Comparison of ENCODE assay signal across 8 mouse cellular contexts in genomic region chr1:74506471-74506881, GRCm38 (mm10). TPM values are rescaled to one million over a fixed set of nuclear protein-coding genes. Genes with fewer than 3 reads are reported as not detected.
DNase-seq lines count a peak whose midpoint lies in the region; ATAC-seq and TF ChIP-seq lines count a peak whose summit lies in the region.

No protein-coding gene starts in this region.

- no peaks in the 10 kb centered on the region for H3K9me3 ChIP-seq in embryonic facial prominence, embryonic 12.5 days
- H3K9me3 ChIP-seq in hindbrain, embryonic 13.5 days = no peaks in the 10 kb centered on the region
- no peaks in the 10 kb centered on the region for H3K9me3 ChIP-seq in liver, embryonic 15.5 days (replicated peaks)

- H3K4me3 ChIP-seq in embryonic facial prominence, embryonic 12.5 days = peak overlapping the region; percentile 76
- H3K4me3 ChIP-seq in hindbrain, embryonic 13.5 days = peak overlapping the region; percentile 92
- H3K4me3 ChIP-seq in liver, embryonic 15.5 days (replicated peaks) = peak overlapping the region; percentile 92
- peak overlapping the region; percentile 69 for H3K4me3 ChIP-seq in olfactory bulb, adult 2 months (ENCODE audit: insufficient read depth, low read depth, low read length)

- TF ChIP-seq CTCF in olfactory bulb, adult 2 months (IDR thresholded peaks at IDR 0.05; ENCODE audit: insufficient read depth, low read depth, low read length) = no peak

- no peaks in the 10 kb centered on the region for H3K36me3 ChIP-seq in embryonic facial prominence, embryonic 12.5 days
- no peaks in the 10 kb centered on the region for H3K36me3 ChIP-seq in hindbrain, embryonic 13.5 days
- peaks cover 17% of the 10 kb centered on the region for H3K36me3 ChIP-seq in liver, embryonic 15.5 days (replicated peaks)

- under 1% methylated on average over 34 of the region's 34 CpGs for WGBS in embryonic facial prominence, embryonic 12.5 days
- WGBS in hindbrain, embryonic 13.5 days = 0% methylated on average over 30 of the region's 34 CpGs
- WGBS in liver, embryonic 15.5 days (ENCODE audit: insufficient replicate concordance) = under 1% methylated on average over 34 of the region's 34 CpGs
- WGBS in olfactory bulb, adult 2 months = under 1% methylated on average over 34 of the region's 34 CpGs

- peak overlapping the region; percentile 78 for H3K4me2 ChIP-seq in embryonic facial prominence, embryonic 12.5 days (replicated peaks)
- peak overlapping the region; percentile 90 for H3K4me2 ChIP-seq in hindbrain, embryonic 13.5 days
- H3K4me2 ChIP-seq in liver, embryonic 15.5 days = peak overlapping the region; percentile 89

- H3K9ac ChIP-seq in embryonic facial prominence, embryonic 12.5 days = peak overlapping the region; percentile 96
- H3K9ac ChIP-seq in hindbrain, embryonic 13.5 days = peak overlapping the region; percentile 94
- H3K9ac ChIP-seq in liver, embryonic 15.5 days = peak overlapping the region; percentile 95

- H3K27ac ChIP-seq in embryonic facial prominence, embryonic 12.5 days = peak overlapping the region; percentile 91
- peak overlapping the region; percentile 90 for H3K27ac ChIP-seq in hindbrain, embryonic 13.5 days
- H3K27ac ChIP-seq in liver, embryonic 15.5 days (replicated peaks) = peak overlapping the region; percentile 91
- peak overlapping the region; percentile 32; the same call in 1 of the 2 replicates for H3K27ac ChIP-seq in olfactory bulb, adult 2 months (ENCODE audit: insufficient read depth, low read depth, low read length)

- H3K4me1 ChIP-seq in embryonic facial prominence, embryonic 12.5 days = peaks cover 25% of the 10 kb centered on the region
- H3K4me1 ChIP-seq in hindbrain, embryonic 13.5 days (replicated peaks) = peaks cover 42% of the 10 kb centered on the region
- H3K4me1 ChIP-seq in liver, embryonic 15.5 days (replicated peaks) = peaks cover 55% of the 10 kb centered on the region
- H3K4me1 ChIP-seq in olfactory bulb, adult 2 months (ENCODE audit: control insufficient read depth, insufficient read depth, low read length) = no peaks in the 10 kb centered on the region

- DNase-seq in layer of hippocampus, adult 9-11 months = peak; percentile 17
- no peak for DNase-seq in layer of hippocampus, adult 18-20 months (ENCODE audit: low spot score in 2 of 2)
- peak; percentile 94 for DNase-seq in R1 (ENCODE audit: low read depth, low spot score)

- H3K27me3 ChIP-seq in embryonic facial prominence, embryonic 12.5 days = no peaks in the 10 kb centered on the region
- H3K27me3 ChIP-seq in hindbrain, embryonic 13.5 days = no peaks in the 10 kb centered on the region
- H3K27me3 ChIP-seq in liver, embryonic 15.5 days = no peaks in the 10 kb centered on the region

- TF ChIP-seq POLR2A in olfactory bulb, adult 2 months (IDR thresholded peaks at IDR 0.05; ENCODE audit: insufficient read depth, low read depth, low read length) = no peak

- ATAC-seq in embryonic facial prominence, embryonic 12.5 days (ENCODE audit: insufficient number of reproducible peaks, insufficient read depth, low FRiP score, low TSS enrichment) = peak; percentile 25; the same call in 1 of the 2 replicates
- no peak for ATAC-seq in hindbrain, embryonic 13.5 days (ENCODE audit: low FRiP score)
- peak; percentile 25; the same call in 1 of the 2 replicates for ATAC-seq in liver, embryonic 15.5 days (ENCODE audit: insufficient read depth)
- ATAC-seq in inflammation-experienced regulatory T-cells, adult 6 months = no peak

RNA-seq across cellular contexts. Expression of gene Cnot9, which starts 0.6 kb away (rescaled TPM):
- 10 to 100 TPM; 24.6 to 27.0 TPM for total RNA-seq in layer of hippocampus, adult 18-20 months (2021)
- 70.1 and 71.5 TPM in 2 replicates for polyA plus RNA-seq in embryonic facial prominence, embryonic 12.5 days (2016; fragmentation: Nextera tagmentation; extraction: Ambion mirVana)
- 49.6 and 51.6 TPM in 2 replicates for polyA plus RNA-seq in hindbrain, embryonic 13.5 days (2015; fragmentation: Nextera tagmentation; extraction: Ambion mirVana)
- 30.3 and 31.4 TPM in 2 replicates for polyA plus RNA-seq in liver, embryonic 15.5 days (2015; fragmentation: Nextera tagmentation; extraction: Ambion mirVana)
- polyA plus RNA-seq in olfactory bulb, adult 2 months (2012; ENCODE audit: insufficient read depth, insufficient read length, low replicate concordance, missing spikeins) = not detected in 2 replicates
- polyA plus RNA-seq in inflammation-experienced regulatory T-cells, adult 6 months (2017; shearing (Covaris generic)) = 10 to 100 TPM; 39.4 to 72.2 (median 52.6) TPM

RNA-seq across cellular contexts. Expression of gene Plcd4, which starts 36.2 kb away (rescaled TPM):
- total RNA-seq in layer of hippocampus, adult 18-20 months (2021) = 10 to 100 TPM; 19.5 to 22.5 TPM
- 0.89 and 1.2 TPM in 2 replicates for polyA plus RNA-seq in embryonic facial prominence, embryonic 12.5 days (2016; fragmentation: Nextera tagmentation; extraction: Ambion mirVana)
- 3.4 and 4.1 TPM in 2 replicates for polyA plus RNA-seq in hindbrain, embryonic 13.5 days (2015; fragmentation: Nextera tagmentation; extraction: Ambion mirVana)
- 0.17 and 0.26 TPM in 2 replicates for polyA plus RNA-seq in liver, embryonic 15.5 days (2015; fragmentation: Nextera tagmentation; extraction: Ambion mirVana)
- polyA plus RNA-seq in olfactory bulb, adult 2 months (2012; ENCODE audit: insufficient read depth, insufficient read length, low replicate concordance, missing spikeins) = not detected in 2 replicates
- polyA plus RNA-seq in inflammation-experienced regulatory T-cells, adult 6 months (2017; shearing (Covaris generic)) = 1 to 10 TPM; 1.1 to 5.6 (median 2.5) TPM

RNA-seq across cellular contexts. Expression of gene Usp37, which starts 37.6 kb away (rescaled TPM):
- total RNA-seq in layer of hippocampus, adult 18-20 months (2021) = 10 to 100 TPM; 22.7 to 27.4 TPM
- 39.8 and 41.7 TPM in 2 replicates for polyA plus RNA-seq in embryonic facial prominence, embryonic 12.5 days (2016; fragmentation: Nextera tagmentation; extraction: Ambion mirVana)
- polyA plus RNA-seq in hindbrain, embryonic 13.5 days (2015; fragmentation: Nextera tagmentation; extraction: Ambion mirVana) = 27.2 and 28.1 TPM in 2 replicates
- polyA plus RNA-seq in liver, embryonic 15.5 days (2015; fragmentation: Nextera tagmentation; extraction: Ambion mirVana) = 11.7 and 12.0 TPM in 2 replicates
- polyA plus RNA-seq in olfactory bulb, adult 2 months (2012; ENCODE audit: insufficient read depth, insufficient read length, low replicate concordance, missing spikeins) = not detected in 2 replicates
- 10 to 100 TPM; 29.2 to 30.1 (median 29.4) TPM for polyA plus RNA-seq in inflammation-experienced regulatory T-cells, adult 6 months (2017; shearing (Covaris generic))

Comparison
In these comparisons a context has a peak if more than half of its experiments do, and no peak if none do; other contexts are left out.
1. DNase-seq: peak in layer of hippocampus, adult 9-11 months (single experiment) and R1 (single experiment); none in layer of hippocampus, adult 18-20 months (0 of 2).
2. ATAC-seq: peak in embryonic facial prominence, embryonic 12.5 days (single experiment) and liver, embryonic 15.5 days (single experiment); none in hindbrain, embryonic 13.5 days (single experiment) and inflammation-experienced regulatory T-cells, adult 6 months (single experiment).
3. H3K27ac ChIP-seq: peak in every context shown above with its lines; median percentile 91 in embryonic facial prominence, embryonic 12.5 days; 91 in liver, embryonic 15.5 days; 90 in hindbrain, embryonic 13.5 days; 32 in olfactory bulb, adult 2 months.
4. Peak in every context shown above with its lines, with median percentiles within 50 percentile points of each other: H3K4me2 ChIP-seq, H3K4me3 ChIP-seq and H3K9ac ChIP-seq.